Mouse (Mus musculus) left cerebral cortex, adult 18-20 months (tissue): ENCODE data around the gene Cpn1. TPM values are rescaled to one million over a fixed set of nuclear protein-coding genes. Genes with fewer than 3 reads are reported as not detected.
"Not testable (repeated sequence)": the region's sequence is repeated elsewhere in the genome, so short reads cannot be mapped to it uniquely, and the experiment has no call there.

ENCODE experiments used
- DNase-seq, 2 experiments: peaks; one replicate each; pipeline ENCODE4 v3.0.0; 2021 to 2022; ENCODE audit warnings: low spot score in 2 of 2, mixed read lengths in 1 of 2
- total RNA-seq, 2 experiments: library from RNA; stranded (reverse); gene quantifications; 2 replicates each; pipeline ENCODE4 v1.2.3; 2021

The Cpn1 gene
- total RNA-seq, 2 experiments from 2014 or later = 0.19 to 0.40 TPM

- DNase-seq = no peak
Measured at GRCm38 (mm10) chr19:43990362-43990761, 4.0 kb upstream of the Cpn1 start.

GRCm38 (mm10) chr19:43981992-43982391, 4.4 kb downstream of the Cpn1 start:
- no peak for DNase-seq

GRCm38 (mm10) chr19:43980711-43981110, 5.6 kb downstream of the Cpn1 start:
- DNase-seq = no peak

DNA sequence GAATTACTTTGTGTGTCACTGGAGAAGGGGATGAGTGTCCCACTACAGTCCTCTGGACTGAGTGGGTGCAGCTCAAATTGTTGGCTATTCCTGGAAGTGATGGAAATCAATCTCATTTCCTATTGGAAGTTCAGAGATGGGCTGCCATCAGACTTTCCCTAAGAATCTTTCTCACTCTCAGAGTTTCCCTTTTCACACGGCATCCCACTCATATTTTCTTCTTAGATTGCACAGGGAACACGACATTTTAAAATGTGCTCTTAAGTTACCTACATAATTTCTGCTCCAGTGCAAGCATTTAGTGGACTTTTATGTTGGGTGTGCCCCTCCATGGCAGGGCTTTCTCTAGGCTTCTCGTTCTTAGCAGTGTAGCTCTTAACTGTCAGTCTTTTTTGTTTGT, 8.6 kb downstream of the Cpn1 start:
- no peak for DNase-seq

GRCm38 (mm10) chr19:43976661-43977060, 9.7 kb downstream of the Cpn1 start:
- no peak for DNase-seq

- peak in 1 of 2 experiments; percentile 20 for DNase-seq
Measured at GRCm38 (mm10) chr19:43974221-43974620, 12.1 kb downstream of the Cpn1 start.

DNA sequence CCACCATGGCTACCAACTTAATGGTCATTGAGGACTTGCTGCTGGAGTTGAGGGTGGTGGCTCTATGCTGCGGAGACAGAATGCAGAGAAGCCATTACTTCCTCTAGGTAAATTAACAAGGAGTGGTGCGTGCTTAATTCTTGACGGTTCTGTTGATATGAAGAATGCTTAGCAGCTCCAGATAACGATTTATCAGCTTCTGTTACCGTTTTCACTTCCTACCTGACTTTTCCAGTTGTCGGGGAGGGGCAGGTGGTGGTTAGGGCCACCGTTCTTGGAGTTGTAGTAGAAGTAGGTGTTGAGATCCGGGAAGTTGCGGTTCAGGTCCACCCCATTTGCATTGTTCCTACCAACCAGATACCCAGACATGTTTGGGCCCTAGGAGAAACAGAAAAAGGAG, 12.6 kb downstream of the Cpn1 start:
- DNase-seq = no peak

GRCm38 (mm10) chr19:43972129-43972528, 14.2 kb downstream of the Cpn1 start:
- no peak for DNase-seq

GRCm38 (mm10) chr19:43968436-43969026, 17.8 kb downstream of the Cpn1 start:
- DNase-seq = no peak

GRCm38 (mm10) chr19:43966481-43966880, 19.9 kb downstream of the Cpn1 start:
- DNase-seq = no peak

GRCm38 (mm10) chr19:43965496-43966085, 20.8 kb downstream of the Cpn1 start:
- DNase-seq = no peak

DNA sequence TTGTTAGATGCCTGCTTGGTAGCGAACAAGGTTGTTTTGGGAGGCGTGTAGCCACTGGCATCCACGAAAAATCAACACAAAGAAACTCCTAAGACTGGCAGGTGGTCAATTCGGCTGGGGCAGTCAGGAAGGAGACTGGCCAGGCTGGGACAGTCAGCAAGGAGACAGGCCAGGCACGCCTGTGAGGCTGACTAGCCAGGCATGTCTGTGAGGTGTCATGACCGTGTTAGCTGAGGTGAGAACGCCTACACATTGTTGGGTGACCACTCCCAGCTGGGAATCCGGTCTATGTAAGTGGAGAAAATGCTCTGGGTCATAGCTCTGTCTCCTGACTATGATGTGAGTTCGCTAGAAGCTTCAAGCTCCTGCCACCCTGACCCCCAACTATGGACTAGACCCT, 23.6 kb downstream of the Cpn1 start:
- no peak for DNase-seq

- no peak for DNase-seq
Measured at GRCm38 (mm10) chr19:43961185-43961584, 25.2 kb downstream of the Cpn1 start.

DNA sequence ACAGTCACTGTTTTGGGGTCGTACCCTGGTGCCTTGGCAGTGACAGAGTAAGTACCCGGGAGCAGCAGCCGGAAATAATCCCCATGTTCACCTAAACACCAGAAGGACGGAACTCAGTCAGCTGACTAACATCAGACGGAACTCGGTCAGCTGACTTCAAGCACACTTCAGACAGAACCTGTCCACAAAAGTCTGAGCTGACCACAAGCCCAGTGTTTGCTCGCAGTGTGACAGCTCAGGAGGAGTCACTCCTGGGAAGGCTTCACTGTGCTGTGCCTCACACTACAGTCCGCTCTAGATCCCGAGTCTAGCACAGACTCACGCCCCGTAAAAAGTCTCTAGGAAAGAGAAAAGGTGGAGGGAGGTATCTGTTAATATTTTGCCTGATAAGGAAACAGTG, 26.3 kb downstream of the Cpn1 start:
- no peak for DNase-seq

GRCm38 (mm10) chr19:43959162-43959561, 27.2 kb downstream of the Cpn1 start:
- DNase-seq = peak; percentile 69 to 80

GRCm38 (mm10) chr19:43957881-43958280, 28.5 kb downstream of the Cpn1 start:
- DNase-seq = peak; percentile 55 to 68

DNA sequence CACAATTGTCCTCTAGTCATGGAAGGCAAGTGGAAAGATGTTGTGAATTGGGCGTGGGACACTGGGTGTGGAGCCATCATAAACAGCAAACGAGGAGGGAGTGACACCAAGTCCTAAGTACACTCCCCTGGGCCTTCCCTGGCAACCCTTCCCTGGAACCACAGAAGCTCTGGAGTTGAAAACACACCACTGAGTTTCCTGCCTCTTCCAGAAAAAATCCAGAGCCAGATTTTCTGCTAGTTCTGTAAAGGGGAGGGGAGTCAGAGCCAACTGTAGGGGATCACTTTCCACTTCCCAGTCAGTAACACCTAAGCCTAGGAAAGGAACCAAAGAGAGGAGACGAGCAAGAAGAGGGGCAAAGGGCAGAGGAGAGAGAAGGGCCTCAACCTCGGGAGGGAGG, 29.0 kb downstream of the Cpn1 start:
- DNase-seq = no peak

DNA sequence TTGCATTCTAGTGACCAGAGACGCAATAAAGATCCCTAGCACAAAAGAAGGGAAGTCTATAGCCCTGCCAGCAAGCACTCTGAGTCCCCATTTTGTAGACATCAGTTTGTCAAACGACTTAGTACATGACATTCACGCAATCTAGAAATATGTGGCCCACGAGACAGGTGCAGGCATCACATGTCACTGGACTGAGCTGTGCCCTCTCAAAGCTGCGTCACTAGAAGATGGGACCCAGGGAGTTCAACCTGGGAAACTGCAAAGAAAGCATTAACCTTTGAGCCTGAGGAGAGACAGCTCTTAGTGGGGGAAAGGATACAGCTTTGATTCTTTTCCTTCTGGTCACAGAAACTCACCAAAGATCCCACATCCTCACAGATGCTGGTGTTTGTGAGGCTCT, 31.1 kb downstream of the Cpn1 start:
- DNase-seq = no peak

DNA sequence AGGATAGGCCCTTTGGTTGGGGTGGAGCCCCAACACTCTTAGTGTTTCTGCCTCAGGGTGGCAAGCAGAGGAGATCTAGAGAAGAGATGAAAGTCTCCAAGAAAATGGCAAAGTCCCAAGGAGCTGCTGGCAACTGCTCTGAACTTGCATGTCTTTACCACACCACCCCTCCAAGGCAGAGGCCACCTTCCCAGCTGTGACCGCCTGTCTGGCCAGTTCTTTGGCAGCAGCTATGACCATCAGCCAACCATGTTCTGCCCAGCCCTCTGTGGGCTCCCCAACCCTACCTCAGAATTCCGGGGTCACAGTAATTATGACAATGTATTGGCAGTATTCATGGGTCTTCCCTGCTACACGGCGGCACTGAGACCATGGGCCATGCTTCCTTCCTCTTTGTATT, 31.5 kb downstream of the Cpn1 start:
- no peak for DNase-seq

DNA sequence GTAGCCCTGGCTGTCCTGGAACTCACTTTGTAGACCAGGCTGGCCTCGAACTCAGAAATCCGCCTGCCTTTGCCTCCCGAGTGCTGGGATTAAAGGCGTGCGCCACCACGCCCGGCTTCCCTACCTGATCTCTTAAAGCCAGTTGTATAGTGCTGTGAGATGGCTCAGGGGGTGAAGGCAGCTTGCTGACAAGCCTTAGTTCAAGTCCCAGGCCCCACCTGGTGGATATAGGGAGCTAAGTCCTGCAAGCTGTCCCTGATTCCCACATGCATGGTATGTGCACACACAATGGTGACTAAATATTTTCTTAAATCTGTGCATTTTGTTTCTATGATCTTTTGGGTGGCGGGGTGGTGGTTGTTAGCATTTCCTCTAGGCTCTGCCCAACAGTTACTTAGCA, 33.4 kb downstream of the Cpn1 start:
- DNase-seq = not testable (repeated sequence)

- DNase-seq = no peak
Measured at GRCm38 (mm10) chr19:43949111-43949810, 37.1 kb downstream of the Cpn1 start.

GRCm38 (mm10) chr19:43944566-43944965, 41.8 kb downstream of the Cpn1 start:
- DNase-seq = no peak

DNA sequence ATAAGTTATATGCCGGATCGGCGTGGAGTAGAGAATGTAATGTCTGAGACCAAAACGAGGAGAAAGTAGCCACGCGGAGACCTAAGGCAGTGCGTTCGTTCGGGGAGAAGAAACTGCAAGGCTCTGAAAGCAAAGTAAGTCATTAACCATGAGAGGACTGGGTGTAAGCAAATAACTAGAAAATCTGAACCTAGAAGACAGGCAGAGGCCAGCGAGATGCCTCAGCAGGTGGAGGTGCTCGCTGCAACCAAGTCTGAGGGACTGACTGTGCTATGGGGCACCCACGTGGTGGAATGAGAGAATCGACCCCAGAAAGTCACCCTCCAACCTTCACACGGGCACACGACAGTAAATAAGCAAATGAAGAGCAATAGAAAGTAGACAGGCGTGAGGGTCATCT, 43.3 kb downstream of the Cpn1 start:
- no peak for DNase-seq
